Mouse (Mus musculus): Measurements from ENCODE around the gene Atp23. TPM values are rescaled to one million over a fixed set of nuclear protein-coding genes. Genes with fewer than 3 reads are reported as not detected.
"Not testable (repeated sequence)": the region's sequence is repeated elsewhere in the genome, so short reads cannot be mapped to it uniquely, and the experiment has no call there.

The Atp23 gene
- polyA plus RNA-seq, 1 experiment from 2014 or later: 14.8 TPM

DNA sequence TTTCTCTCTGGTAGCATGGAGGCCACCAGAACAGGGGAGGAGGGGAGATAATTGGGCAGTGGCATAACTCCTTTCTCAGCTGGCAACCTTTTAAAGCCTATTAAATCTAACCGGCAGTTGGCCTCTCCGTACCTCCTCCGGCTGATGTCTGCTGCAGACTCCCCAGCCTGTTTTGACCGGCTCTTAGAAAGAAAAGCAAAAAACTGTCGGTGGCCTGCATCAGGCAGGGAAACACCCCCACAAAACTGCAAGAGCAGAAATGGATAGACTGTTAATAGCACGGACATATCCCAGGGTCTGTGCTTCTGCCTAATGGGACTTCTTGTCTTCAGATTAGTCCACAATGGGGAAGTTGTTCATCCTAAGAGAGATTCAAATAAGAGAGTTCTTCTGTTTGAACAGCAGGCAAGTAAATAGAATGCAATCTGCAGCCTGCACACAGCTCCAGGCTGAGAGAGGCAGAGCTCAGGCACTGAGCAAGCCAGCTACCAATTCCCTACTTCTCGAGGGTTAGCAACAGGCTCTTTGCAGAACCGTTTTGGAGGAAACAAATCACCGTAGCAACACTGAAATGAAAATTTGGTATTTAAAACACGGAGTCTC, 55.7 kb downstream of the Atp23 start:
- Histone ChIP-seq H3K4me2 (replicated peaks) (peak overlapping the region; percentile 22), H3K9ac (no peak overlapping the region), H3K27me3 (no peaks in the 10 kb centered on the region), H3K4me3 (no peak overlapping the region), H3K4me1 (peaks cover 15% of the 10 kb centered on the region), H3K36me3 (no peaks in the 10 kb centered on the region), H3K27ac (no peak overlapping the region; the same call in 1 of the 2 replicates), H3K9me3 (replicated peaks) (no peaks in the 10 kb centered on the region)
- WGBS: 22% methylated on average over 10 of the region's 10 CpGs
- ATAC-seq (ENCODE audit: low FRiP score): no peak; the same call in 1 of the 2 replicates

DNA sequence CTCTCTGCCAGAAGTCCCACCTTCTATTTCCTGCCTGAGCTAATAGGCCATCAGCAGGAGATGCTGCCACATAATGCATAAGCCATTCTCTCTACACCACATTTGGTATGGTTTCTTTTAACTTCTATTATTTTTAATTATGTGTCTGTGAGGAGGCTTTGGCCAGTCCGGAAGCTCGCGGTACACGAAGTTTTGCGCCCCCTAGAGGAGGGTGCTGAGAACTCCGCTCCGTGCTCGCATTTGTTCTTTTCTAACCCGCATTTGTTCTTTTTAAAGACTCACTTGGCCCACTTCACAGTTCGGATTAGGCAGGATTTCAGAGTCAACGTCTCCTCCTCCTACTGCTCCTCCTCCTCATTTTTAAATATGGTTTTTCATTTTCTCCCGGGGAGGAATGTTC, 56.5 kb downstream of the Atp23 start:
- Histone ChIP-seq H3K27ac (no peak overlapping the region), H3K4me3 (no peak overlapping the region), H3K9me3 (replicated peaks) (no peaks in the 10 kb centered on the region), H3K36me3 (no peaks in the 10 kb centered on the region), H3K4me1 (peaks cover 15% of the 10 kb centered on the region), H3K27me3 (no peaks in the 10 kb centered on the region), H3K4me2 (replicated peaks) (0 out of 2 replicates have a peak overlapping the region, but pooled peaks have one; percentile 4), H3K9ac (no peak overlapping the region)
- ATAC-seq (ENCODE audit: low FRiP score): no peak
- 42% methylated on average over 12 of the region's 12 CpGs for WGBS

DNA sequence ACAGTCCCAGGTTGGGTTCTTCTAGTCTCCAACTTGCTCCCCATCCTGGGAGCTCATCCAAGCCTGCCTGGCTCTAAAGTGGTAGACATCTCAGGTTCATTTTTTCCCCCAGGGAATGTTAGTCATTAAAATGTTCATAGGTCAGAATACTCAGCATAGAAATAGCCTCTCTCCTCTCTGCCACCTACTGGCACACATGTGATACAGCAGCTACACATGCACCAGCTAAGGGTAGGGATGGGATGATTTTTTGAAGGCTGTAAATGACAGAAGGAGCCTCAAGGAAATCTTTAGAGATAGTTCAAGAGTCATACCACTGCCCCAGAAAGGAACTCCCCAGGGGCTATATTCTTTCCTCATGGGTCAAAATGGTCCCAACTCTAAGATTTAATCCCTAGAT, 60.9 kb downstream of the Atp23 start:
- Histone ChIP-seq H3K4me2 (replicated peaks) (no peak overlapping the region), H3K4me1 (peaks cover 4% of the 10 kb centered on the region; the same call in 1 of the 2 replicates), H3K36me3 (no peaks in the 10 kb centered on the region), H3K4me3 (no peak overlapping the region), H3K9me3 (replicated peaks) (no peaks in the 10 kb centered on the region), H3K27me3 (no peaks in the 10 kb centered on the region), H3K9ac (no peak overlapping the region), H3K27ac (no peak overlapping the region)
- ATAC-seq (ENCODE audit: low FRiP score): no peak

DNA sequence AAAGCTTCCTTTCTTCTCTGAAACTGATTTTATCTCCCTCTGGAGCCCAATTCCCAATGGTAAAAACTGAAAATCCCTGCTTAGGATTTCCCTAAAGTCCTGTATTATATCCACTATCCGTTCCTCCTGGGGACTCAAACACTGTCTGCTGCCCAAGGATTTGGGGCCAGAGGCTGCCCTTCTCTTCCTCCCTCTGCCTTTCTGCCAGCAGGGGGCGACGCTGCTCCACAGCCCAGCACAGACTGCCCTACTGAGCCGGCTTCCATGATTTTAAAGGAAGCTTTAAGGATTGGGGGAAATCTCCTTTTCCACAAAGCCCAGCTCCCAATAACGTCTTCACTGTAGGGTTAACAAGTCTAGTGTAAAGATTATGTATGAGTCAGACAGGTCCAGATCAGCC, 68.1 kb downstream of the Atp23 start:
- no peaks in the 10 kb centered on the region for H3K27me3 ChIP-seq
- ATAC-seq (ENCODE audit: low FRiP score): no peak
- H3K27ac ChIP-seq: no peak overlapping the region
- H3K9ac ChIP-seq: no peak overlapping the region
- H3K36me3 ChIP-seq: no peaks in the 10 kb centered on the region
- H3K4me3 ChIP-seq: no peak overlapping the region
- no peak overlapping the region for H3K4me2 ChIP-seq (replicated peaks)
- H3K4me1 ChIP-seq: peaks cover 8% of the 10 kb centered on the region
- WGBS: 32% methylated on average over 5 of the region's 5 CpGs
- no peaks in the 10 kb centered on the region for H3K9me3 ChIP-seq (replicated peaks)

DNA sequence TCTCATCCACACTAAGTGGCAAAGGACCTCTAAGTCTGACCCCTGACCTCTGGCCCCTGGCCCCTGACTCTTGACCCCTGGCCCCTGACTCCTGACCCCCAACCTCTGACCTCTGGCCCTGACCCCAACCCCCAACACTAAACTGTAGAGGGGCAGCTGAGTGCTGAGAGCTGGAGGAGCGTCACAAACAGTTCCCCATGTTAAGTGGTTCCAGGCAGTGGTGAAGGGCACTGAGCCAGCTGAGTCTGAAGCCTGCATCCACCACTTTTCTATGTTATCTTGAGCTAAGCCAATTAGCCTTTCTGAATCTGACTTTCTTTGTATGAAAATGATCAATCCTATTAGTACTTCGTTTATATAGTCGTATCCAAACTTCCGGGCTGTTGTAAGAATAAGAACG, 69.8 kb downstream of the Atp23 start:
- Histone ChIP-seq H3K4me2 (replicated peaks) (no peak overlapping the region), H3K4me1 (peaks cover 8% of the 10 kb centered on the region), H3K36me3 (no peaks in the 10 kb centered on the region), H3K9me3 (replicated peaks) (no peaks in the 10 kb centered on the region), H3K4me3 (no peak overlapping the region), H3K27me3 (no peaks in the 10 kb centered on the region), H3K9ac (no peak overlapping the region), H3K27ac (no peak overlapping the region)
- 90% methylated on average over 5 of the region's 5 CpGs for WGBS
- no peak for ATAC-seq (ENCODE audit: low FRiP score)

DNA sequence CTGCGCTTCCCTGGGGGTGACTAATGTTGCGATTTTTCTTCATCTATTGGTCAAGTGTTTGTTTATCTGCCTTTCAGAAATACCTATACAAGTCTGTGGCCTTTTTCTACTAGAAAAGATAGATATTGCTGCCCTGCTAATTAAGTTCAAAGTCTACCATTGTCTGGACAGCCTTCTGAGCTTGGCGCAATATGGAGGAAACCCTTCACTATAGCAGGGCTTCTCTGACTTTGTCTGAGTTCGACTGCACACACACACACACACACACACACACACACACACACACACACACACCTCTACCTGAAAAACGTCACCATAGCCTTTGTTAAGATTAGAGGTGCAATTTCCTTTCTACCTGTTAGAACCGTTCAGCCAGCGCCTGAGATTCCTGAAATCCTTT, 72.5 kb downstream of the Atp23 start:
- Histone ChIP-seq H3K27ac (peak overlapping the region; percentile 6; the same call in 1 of the 2 replicates), H3K4me3 (no peak overlapping the region), H3K9me3 (replicated peaks) (no peaks in the 10 kb centered on the region), H3K4me1 (peaks cover 8% of the 10 kb centered on the region), H3K36me3 (no peaks in the 10 kb centered on the region), H3K27me3 (no peaks in the 10 kb centered on the region), H3K9ac (no peak overlapping the region), H3K4me2 (replicated peaks) (no peak overlapping the region)
- ATAC-seq (ENCODE audit: low FRiP score): peak; percentile 52
- 67% methylated on average over 7 of the region's 7 CpGs for WGBS

DNA sequence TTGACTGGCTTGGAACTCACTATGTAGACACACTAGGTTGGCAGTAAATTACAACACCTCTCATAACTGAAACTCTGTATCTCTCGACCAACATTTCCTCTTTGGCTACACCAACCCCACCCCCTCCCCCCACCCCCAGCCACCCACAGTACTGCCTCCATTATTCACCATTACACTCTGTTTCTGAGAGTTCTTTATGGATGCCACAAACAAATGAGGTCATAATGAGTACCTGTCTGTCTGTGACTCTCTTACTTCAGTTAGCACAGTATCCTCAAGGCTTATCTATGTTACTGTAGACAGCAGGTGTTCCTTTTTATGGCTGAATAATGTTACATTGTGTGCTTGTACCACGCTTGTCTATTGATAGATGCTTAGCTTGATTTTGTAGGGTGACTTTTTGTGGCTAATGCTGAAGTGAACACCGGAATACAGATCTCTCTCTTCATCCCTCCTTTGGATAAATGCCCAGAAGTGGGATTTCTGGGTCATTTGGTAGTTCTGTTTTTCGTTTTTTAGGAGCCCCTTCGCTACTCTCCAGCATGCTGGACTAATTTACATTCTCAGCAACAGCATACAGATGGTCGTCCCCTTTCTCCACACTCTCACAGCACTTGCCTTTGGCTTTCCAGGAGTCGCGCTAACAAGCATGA, 73.1 kb downstream of the Atp23 start:
- Histone ChIP-seq H3K36me3 (no peaks in the 10 kb centered on the region), H3K4me2 (replicated peaks) (no peak overlapping the region), H3K4me3 (no peak overlapping the region), H3K27ac (peak overlapping the region; percentile 6; the same call in 1 of the 2 replicates), H3K9me3 (replicated peaks) (no peaks in the 10 kb centered on the region), H3K4me1 (peaks cover 8% of the 10 kb centered on the region), H3K27me3 (no peaks in the 10 kb centered on the region), H3K9ac (no peak overlapping the region)
- 42% methylated on average over 8 of the region's 8 CpGs for WGBS
- peak; percentile 88 for ATAC-seq (ENCODE audit: low FRiP score)

DNA sequence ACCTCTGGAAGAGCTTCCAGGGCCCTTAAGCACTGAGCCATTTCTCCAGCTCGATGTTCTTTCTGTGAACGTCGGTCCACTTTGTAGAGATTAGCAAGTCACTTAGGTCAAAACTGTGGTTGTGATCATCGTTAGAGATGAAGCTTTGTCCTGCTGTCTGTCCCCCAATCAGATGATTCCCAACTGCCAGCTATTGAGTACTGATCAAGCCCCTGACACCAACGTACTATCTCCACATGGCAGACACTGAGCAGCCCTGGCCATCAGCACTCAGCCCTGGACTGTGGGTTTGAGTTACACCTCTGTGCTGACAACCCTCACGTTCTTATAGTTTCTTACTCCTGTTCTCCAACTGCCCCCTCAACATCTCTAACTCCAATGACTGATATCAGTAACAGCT, 74.2 kb downstream of the Atp23 start:
- Histone ChIP-seq H3K36me3 (no peaks in the 10 kb centered on the region), H3K4me1 (peaks cover 8% of the 10 kb centered on the region), H3K27ac (no peak overlapping the region), H3K27me3 (no peaks in the 10 kb centered on the region), H3K4me3 (no peak overlapping the region), H3K4me2 (replicated peaks) (no peak overlapping the region), H3K9me3 (replicated peaks) (no peaks in the 10 kb centered on the region), H3K9ac (no peak overlapping the region)
- WGBS: 94% methylated on average over 6 of the region's 6 CpGs
- ATAC-seq (ENCODE audit: low FRiP score): no peak

DNA sequence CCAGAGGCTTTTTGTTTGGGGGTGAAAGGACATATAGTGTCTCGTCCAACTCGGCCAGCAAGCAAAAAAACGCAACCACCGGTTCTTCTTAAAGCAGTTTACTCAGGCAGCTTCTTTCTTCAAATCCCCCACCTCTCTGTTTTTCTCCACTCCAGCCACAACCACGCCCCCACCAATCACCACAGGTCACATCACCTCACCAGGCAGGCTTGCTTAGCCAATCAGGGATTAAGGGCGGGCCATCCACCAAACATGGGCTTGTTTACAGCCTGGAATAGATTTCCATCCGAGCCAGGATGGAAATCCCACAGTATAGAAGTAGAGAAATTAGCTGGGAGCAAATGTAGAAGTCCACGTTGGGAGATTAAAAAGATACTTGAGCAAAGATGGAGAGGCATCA, 74.9 kb downstream of the Atp23 start:
- not testable (repeated sequence) for ATAC-seq (ENCODE audit: low FRiP score); H3K9ac ChIP-seq; H3K4me1 ChIP-seq; H3K4me2 ChIP-seq (replicated peaks); H3K27me3 ChIP-seq; H3K4me3 ChIP-seq; H3K9me3 ChIP-seq (replicated peaks); H3K36me3 ChIP-seq; H3K27ac ChIP-seq
- WGBS: 87% methylated on average over 8 of the region's 8 CpGs

DNA sequence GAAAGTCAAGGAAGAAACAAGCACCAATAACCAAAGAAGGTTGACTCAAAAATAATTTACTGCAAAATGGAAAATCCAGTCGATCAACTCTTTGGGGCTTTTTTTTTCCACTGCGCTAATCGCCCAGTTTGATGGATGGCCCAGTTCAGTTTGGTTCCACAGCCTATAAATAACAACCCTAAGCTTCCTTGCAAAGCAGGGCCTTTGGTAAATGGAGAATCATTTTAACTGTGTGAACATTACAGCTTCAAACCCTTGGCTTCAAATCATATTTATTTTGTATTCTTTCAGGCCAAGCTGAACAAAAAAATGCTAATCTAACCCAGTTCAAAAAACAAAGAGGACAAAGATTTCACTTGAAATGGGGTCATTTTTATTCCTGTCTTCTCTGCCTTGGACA, 78.7 kb downstream of the Atp23 start:
- Histone ChIP-seq H3K4me2 (replicated peaks) (no peak overlapping the region), H3K27me3 (no peaks in the 10 kb centered on the region), H3K4me1 (no peaks in the 10 kb centered on the region), H3K27ac (no peak overlapping the region), H3K9ac (no peak overlapping the region), H3K36me3 (no peaks in the 10 kb centered on the region), H3K9me3 (replicated peaks) (no peaks in the 10 kb centered on the region), H3K4me3 (no peak overlapping the region)
- 71% methylated on average over 3 of the region's 3 CpGs for WGBS
- ATAC-seq (ENCODE audit: low FRiP score): no peak

Other genes with a start within 250 kb of the Atp23 start
- gene Ctdsp2, start 77.4 kb upstream of the Atp23 start, polyA plus RNA-seq (2016; fragmentation: Nextera tagmentation; extraction: Ambion mirVana): 50.5 and 51.1 TPM in 2 replicates
- gene Avil, start 99.4 kb upstream of the Atp23 start, polyA plus RNA-seq (2016; fragmentation: Nextera tagmentation; extraction: Ambion mirVana): 1.6 and 2.1 TPM in 2 replicates
- gene Tsfm, start 129.5 kb upstream of the Atp23 start, polyA plus RNA-seq (2016; fragmentation: Nextera tagmentation; extraction: Ambion mirVana): 65.3 and 67.4 TPM in 2 replicates
- gene Mettl1, start 140.1 kb upstream of the Atp23 start, polyA plus RNA-seq (2016; fragmentation: Nextera tagmentation; extraction: Ambion mirVana): 31.8 and 34.9 TPM in 2 replicates
- gene Eef1akmt3, start 140.2 kb upstream of the Atp23 start, polyA plus RNA-seq (2016; fragmentation: Nextera tagmentation; extraction: Ambion mirVana): 0.22 and 0.34 TPM in 2 replicates
- 0.25 TPM in 1 of 2 replicates, not detected in the other for gene Cyp27b1, start 146.9 kb upstream of the Atp23 start, polyA plus RNA-seq (2016; fragmentation: Nextera tagmentation; extraction: Ambion mirVana)
- 5.4 and 6.1 TPM in 2 replicates for gene March9, start 158.8 kb upstream of the Atp23 start, polyA plus RNA-seq (2016; fragmentation: Nextera tagmentation; extraction: Ambion mirVana)
- 1,725 and 1,814 TPM in 2 replicates for gene Cdk4, start 162.2 kb upstream of the Atp23 start, polyA plus RNA-seq (2016; fragmentation: Nextera tagmentation; extraction: Ambion mirVana)
- 141 and 148 TPM in 2 replicates for gene Tspan31, start 168.9 kb upstream of the Atp23 start, polyA plus RNA-seq (2016; fragmentation: Nextera tagmentation; extraction: Ambion mirVana)
- gene Agap2, start 173.9 kb upstream of the Atp23 start, polyA plus RNA-seq (2016; fragmentation: Nextera tagmentation; extraction: Ambion mirVana): 1.7 and 2.0 TPM in 2 replicates
- 118 TPM in 2 replicates for gene Os9, start 219.8 kb upstream of the Atp23 start, polyA plus RNA-seq (2016; fragmentation: Nextera tagmentation; extraction: Ambion mirVana)

Measured in hindbrain, embryonic 12.5 days (tissue).